ENCODE assay signal across 24 mouse cellular contexts in genomic region chr3:103242156-103242555, GRCm38 (mm10).
"Had no signal": no experiment of that assay in that cellular context is flagged by ENCODE, and none has a peak within 500 bp of the region (broad histone marks: within the 10 kb centered on the region; RNA-seq: fewer than 3 reads in every experiment).

No protein-coding gene starts in this region.

- H3K27ac ChIP-seq: gastrocnemius, adult 2 months; heart, embryonic 13.5 days; heart, embryonic 15.5 days; hindbrain, embryonic 14.5 days; hindbrain, postnatal 0 days; layer of hippocampus, adult 2 months; limb, embryonic 10.5 days; limb, embryonic 12.5 days; liver, embryonic 13.5 days; liver, embryonic 15.5 days had no signal

- H3K27me3 ChIP-seq: heart, embryonic 13.5 days; heart, embryonic 15.5 days; limb, embryonic 12.5 days; liver, embryonic 13.5 days; liver, embryonic 15.5 days had no signal

- H3K4me3 ChIP-seq: gastrocnemius, adult 2 months; heart, embryonic 13.5 days; heart, embryonic 15.5 days; layer of hippocampus, adult 2 months; limb, embryonic 10.5 days; limb, embryonic 12.5 days; liver, embryonic 13.5 days; liver, embryonic 15.5 days had no signal

- H3K9me3 ChIP-seq: heart, embryonic 15.5 days; limb, embryonic 10.5 days; limb, embryonic 12.5 days; liver, embryonic 13.5 days; liver, embryonic 15.5 days had no signal

- H3K4me2 ChIP-seq: heart, embryonic 11.5 days; heart, embryonic 13.5 days; heart, embryonic 15.5 days; hindbrain, embryonic 14.5 days; limb, embryonic 12.5 days; liver, embryonic 11.5 days; liver, embryonic 13.5 days; liver, embryonic 15.5 days had no signal

- H3K36me3 ChIP-seq: heart, embryonic 13.5 days; heart, embryonic 15.5 days; limb, embryonic 10.5 days; limb, embryonic 12.5 days; liver, embryonic 13.5 days; liver, embryonic 15.5 days had no signal

- DNase-seq: gastrocnemius, adult 2 months; gastrocnemius, postnatal 10 days; gastrocnemius, postnatal 36 days; heart, adult 18-20 months; heart, postnatal 14 days; heart, postnatal 36 days; kidney, adult 18-20 months; kidney, adult 8-10 months; kidney, postnatal 10 days; kidney, postnatal 25 days; kidney, postnatal 4 days; liver; liver, embryonic 13.5 days had no signal

- H3K4me1 ChIP-seq: heart, embryonic 13.5 days; heart, embryonic 15.5 days; limb, embryonic 10.5 days; limb, embryonic 12.5 days; liver, embryonic 13.5 days; liver, embryonic 15.5 days had no signal

- ATAC-seq: hindbrain, postnatal 0 days; intestine, embryonic 16.5 days had no signal

- H3K9ac ChIP-seq: heart, embryonic 13.5 days; heart, embryonic 15.5 days; hindbrain, embryonic 14.5 days; limb, embryonic 12.5 days; liver, embryonic 13.5 days; liver, embryonic 15.5 days had no signal
